Mouse (Mus musculus): Measurements from ENCODE around the gene Prpf39.
A peak's percentile ranks its signal among the peaks of the same experiment; 100 is the strongest.

Gene Prpf39

DNA sequence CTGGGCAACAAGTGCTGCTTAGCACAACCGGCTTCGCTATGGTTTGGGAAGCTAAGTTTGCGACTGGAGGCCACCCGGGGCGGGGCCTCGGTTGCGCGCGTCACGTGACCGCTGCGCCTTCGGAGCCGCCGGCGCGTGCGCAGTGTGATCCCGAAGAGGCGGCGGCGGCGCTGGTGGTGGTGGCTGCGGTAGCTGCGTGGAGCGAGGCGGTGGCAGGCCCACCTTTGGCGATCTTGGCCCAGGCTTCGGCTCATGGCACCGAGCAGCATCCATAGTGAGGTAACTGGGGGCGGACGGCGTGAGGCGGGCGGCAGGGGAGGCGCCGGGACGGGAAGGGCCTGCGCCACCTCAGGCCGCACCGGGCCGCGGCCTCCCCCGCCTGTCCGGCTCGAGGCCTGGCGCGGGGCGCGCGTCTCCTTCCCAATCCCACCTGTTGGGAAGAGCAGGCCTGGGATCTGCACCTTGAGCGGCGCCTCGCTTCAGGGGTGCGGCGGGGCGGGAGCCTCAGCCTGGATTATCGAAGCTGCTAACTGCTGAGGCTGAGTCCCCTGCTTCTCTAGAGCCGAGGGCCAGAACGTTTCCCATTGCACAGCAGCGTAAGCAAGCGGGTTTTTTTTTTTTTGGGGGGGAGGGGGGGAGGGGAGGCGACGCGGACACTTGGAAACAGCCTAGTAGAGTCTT lies at the start of gene Prpf39:
Gene Prpf39, plus strand, starts transcription at position 144 of the 681 bp plus-strand sequence.
- peak; percentile 91 for DNase-seq (ENCODE audit: low spot score)

DNA sequence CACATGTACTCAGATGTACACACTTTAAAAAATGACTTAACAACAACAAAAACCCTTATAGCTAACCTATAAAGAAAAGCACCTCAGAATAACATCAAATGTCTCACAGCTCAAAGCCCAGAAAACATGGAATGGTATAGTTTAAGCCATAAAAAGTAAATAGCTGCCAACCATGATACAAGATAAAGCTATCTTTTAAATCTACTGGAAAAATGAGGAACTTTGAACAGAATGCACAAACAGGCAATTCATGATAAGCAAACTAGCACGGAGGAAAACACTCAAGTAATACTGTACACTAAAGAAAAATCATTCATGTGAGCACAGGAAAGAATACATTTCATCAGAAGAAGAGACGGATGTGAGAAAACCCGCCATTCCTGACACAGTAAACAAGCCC lies 28.4 kb upstream of the Prpf39 start:
- DNase-seq (ENCODE audit: low spot score): no peak

DNA sequence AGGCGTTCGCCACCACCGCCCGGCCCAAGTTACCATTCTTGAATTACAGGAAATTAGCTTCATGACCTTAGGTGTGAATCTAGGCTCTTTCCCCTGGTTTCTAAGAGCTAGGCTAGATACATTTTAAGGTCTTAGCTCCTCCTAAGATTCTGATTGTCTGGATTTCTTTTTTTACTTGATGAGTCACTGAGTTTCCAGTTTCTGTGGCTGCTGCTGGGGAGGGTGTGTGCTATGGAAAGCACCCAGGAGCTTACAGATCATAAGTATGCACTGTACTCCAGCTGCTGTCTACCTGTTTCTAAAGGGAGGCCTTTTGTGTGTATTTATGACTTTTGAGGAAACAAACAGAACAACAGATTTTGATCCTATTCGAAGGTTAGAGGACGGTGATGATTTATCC lies 13.3 kb upstream of the Prpf39 start:
- DNase-seq (ENCODE audit: low spot score): no peak

DNA sequence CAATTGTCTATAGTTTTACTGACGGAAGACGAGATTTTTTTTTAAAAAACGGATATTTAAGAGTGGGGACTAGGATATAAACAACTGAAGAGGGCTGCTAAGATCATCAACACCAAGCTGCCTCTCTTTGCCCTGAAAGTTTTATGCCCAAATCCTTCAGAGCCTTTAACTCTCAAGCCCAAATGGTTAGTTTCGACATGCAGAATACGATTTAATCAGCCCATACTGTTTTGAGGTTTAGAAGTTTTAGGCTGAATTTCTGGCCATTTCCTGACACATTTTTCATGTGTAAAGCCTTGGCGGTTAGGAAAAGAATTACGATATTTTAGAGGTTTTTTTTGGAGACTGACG lies 319 bp upstream of the Prpf39 start:
- no peak for DNase-seq (ENCODE audit: low spot score)

DNA sequence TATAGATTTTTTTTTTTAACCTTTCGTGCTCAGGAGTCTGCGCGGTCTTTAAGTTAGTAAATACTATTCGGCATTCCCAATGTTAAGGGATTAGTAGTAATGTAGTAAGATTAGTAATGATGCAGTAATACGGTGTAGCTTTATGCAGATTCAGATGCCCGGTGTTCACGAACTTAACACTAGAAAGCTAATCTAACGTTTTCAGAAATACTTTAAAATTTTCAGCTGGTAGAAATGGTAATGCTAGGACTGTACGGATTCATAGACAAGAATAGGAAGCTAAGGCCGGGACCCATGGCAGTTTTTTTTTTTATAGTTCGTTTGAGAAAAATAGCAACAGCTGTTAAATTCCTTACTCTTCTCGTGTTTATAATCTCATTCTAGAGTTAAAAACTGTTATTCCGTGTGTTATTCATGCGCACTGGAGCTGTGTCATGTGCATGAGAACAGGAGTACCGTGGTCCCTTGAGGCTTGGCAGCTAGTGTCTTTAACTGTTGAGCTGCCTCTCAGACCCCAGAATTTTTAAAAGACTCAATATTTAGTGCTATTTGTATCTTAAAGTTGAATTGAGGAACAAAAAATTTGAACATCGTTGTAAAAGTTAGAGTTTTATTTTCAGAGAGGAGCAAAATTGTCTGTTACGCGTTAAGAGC lies 886 bp downstream of the Prpf39 start:
- peak; percentile 36 for DNase-seq (ENCODE audit: low spot score)

DNA sequence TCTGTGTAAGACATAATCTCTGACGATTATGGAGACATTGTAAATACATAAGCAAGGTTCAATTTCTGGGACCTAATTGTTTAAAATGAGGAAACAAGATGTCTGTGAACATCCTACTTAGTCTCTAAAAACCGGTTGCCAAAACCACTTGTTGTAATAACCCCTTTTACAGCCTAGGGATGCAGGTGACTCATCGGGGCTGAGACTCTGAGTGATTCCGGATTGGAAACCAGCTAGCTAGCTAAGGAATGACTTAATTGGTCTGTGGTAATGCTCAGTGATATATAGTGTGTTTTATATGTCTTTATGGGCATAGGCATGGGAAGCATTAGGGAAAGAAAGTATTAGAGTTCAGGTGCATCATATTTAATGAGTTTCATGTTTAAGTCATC lies 1.4 kb downstream of the Prpf39 start:
- DNase-seq (ENCODE audit: low spot score): peak; percentile 24

DNA sequence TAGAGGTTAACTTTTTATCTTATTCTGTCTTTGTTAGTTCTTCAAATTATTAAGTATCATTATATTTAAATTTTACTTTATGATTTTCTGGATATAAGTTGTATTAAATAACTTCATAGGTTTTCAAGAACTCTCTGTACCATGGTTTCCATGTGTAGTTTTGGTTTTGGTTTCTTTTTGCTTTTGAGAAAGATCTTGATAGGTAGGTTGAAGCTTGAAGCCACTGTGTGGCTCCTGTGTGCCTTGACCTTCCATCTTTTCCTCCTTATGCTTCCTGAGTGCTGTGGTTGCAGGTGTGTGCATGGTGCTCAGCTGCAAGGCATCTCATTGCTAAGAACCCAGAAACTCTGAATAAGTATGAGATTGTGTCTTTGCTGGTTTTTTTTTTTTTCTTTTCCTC lies 12.7 kb downstream of the Prpf39 start:
- DNase-seq (ENCODE audit: low spot score): no peak

DNA sequence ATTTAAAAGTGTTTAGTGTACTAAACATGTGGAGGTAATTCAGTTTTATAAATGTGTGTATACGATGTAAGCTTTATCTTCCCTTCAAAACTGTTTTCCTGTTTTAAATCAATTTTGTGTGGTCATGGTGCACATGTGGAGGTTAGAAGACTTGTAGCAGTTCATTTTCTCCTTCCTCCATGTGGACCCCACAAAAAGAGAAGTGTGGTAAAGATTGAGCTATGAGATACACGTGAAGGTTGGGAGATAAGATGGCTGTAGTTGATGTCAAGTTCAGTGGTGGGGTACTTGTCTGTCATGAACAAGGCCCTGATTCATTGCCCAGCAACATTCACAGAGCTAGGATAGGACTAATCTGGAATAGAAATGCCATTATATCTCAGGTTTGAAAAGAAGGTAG lies 22.1 kb downstream of the Prpf39 start:
- DNase-seq (ENCODE audit: low spot score): no peak

DNA sequence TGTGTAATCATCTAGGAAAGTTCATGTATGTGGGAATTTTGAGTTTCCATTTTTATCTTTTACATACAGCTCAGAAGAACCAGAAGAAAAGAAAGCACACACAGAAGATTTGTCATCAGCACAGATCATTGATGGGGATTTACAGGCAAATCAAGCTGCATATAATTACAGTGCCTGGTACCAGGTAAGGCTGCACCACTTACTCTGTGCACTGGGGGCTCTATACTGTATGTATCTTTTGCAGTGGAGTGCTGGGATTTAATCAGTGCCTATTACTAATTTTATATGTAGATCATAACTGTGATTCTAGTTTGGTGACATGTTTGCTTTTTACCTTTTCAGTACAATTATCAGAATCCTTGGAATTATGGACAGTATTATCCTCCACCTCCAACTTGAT lies 24.9 kb downstream of the Prpf39 start:
- no peak for DNase-seq (ENCODE audit: low spot score)

DNA sequence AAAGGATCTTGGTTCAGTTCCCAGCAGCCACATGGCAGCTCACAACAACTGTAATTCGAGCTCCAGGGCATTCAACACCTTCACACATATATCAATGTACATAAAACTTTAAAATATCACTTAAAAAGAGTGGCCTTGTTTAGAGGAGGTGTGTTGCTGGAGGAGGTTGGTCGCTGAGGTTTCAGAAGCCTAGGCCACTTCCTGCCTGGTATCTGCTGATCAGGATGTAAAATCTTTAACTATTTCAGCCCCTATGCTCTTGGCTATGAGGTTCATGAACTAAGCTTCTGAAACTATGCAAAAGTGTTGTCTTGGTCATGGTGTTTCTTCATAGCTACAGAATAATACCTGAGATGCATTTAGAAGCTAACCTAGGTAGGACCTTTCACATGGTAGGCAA lies 29.1 kb downstream of the Prpf39 start:
- no peak for DNase-seq (ENCODE audit: low spot score)

DNA sequence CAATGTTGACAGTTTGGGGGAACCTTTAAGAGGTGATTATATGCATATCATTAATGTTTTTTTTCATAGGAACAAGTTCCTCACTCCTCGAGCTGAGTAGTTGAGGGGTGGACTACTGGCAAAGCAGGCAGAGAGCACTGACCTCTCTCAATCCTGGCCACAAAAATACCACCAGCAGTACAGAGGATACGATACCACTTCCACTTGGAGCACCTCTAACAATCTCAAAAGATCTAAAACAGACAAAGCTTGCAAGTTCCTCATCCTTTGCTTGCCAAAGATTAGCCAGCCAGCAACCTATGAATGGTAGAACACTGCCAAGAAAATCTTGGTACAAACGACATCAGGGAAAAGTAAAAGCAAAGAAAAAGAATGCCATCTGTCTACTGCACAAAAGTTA lies 30.1 kb downstream of the Prpf39 start:
- no peak for DNase-seq (ENCODE audit: low spot score)

DNA sequence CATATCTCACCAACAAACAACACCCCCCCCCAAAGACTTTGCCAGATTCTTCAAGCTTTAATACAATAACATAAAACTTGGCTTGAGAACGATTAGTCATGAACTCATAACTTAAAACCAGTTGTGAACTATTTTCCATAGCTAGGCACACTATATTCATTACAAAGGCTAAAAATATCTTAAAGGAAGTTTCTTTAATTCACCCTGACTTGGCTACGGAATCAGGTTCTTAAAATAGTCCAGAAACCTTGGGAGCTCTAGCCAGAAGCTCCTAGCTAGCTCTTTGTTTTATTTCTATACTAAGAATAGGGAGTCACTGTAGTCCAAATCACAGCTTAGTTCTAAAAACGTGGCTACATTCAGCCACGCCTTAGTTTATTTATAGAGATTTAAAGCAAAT lies 32.3 kb downstream of the Prpf39 start:
- DNase-seq (ENCODE audit: low spot score): peak; percentile 25

DNA sequence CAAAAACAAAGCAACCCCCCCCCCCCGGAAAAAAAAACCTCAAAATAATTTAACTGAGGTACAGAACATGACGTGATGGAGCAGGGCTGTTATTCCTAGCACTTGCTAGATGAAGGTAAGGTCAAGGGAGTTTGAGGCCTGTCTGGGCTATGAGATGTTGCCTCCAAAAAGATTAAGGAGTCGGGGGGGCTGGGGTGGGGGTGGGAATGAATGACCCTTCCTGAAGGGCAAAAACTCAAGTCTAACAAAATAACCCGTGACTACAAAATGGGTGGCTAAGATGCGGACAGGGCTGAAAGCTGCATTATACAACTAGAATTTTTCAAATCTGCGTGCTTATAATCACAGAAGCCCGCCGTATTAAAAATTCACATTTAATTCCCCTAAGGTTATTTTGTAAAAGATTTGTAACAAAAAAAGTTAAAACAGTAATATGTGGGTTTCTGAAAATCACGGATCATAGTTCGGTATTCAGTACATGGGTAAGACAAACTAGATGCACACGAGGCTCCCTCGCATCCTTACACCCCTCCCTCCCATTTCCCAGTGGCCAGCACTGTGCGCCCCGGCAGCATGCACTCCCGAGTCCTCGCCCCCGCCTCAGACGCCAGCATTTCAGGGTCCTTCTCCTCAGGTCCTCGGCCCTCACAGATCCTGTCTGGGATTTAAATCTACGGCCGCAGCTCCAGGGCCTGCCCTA lies 36.9 kb downstream of the Prpf39 start:
- DNase-seq (ENCODE audit: low spot score): no peak

DNA sequence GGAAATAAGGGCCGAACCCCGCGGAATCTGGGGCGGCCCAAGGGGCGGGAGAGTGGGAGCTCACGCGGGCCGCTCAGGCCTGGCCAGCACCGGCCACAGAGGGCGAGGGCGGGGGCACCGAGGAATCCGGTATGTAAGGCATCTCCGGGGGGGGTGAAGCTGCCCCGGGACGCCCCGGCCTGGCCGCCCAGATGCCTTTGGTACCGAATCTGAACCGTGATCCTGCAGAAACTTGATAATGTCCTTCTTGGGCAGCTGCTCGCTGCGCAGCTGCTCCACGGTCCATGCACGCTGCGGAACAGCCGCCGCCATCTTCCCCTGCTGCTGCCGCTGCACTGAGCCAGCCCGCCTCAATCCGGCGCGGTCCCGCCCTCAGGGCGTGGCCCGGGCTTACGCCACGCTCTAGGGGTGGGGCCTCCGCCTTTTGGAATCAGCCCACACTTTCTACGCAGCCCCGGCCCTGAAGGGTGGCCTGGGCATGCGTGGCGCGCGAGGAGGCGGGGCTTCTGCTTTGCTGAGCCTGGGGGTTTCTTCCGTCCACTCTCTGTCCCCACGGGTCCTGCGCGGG lies 37.6 kb downstream of the Prpf39 start, which contains the start of gene Fkbp3:
Gene Fkbp3, minus strand, starts transcription at position 397 of the 568 bp plus-strand sequence.
- DNase-seq (ENCODE audit: low spot score): peak; percentile 96

DNA sequence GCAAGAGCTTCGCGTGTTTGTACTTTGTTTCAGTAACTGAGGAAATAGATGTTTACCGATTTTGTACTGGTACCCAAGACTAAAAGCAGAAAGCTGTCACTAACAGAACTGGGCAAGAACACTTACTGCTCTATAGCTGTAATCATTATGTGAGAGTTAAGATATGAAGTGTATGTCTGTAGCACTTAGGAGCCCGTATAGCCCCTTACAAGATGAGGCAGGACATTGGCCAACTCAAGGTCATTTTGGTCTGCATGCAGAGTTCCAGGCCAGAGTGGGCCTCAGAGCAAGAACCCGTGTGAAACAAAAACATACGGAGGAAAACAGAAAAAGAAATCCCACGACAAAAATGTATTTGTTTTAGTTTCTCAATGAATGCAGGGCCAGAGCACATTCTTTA lies 38.5 kb downstream of the Prpf39 start:
- peak; percentile 50 for DNase-seq (ENCODE audit: low spot score)

DNA sequence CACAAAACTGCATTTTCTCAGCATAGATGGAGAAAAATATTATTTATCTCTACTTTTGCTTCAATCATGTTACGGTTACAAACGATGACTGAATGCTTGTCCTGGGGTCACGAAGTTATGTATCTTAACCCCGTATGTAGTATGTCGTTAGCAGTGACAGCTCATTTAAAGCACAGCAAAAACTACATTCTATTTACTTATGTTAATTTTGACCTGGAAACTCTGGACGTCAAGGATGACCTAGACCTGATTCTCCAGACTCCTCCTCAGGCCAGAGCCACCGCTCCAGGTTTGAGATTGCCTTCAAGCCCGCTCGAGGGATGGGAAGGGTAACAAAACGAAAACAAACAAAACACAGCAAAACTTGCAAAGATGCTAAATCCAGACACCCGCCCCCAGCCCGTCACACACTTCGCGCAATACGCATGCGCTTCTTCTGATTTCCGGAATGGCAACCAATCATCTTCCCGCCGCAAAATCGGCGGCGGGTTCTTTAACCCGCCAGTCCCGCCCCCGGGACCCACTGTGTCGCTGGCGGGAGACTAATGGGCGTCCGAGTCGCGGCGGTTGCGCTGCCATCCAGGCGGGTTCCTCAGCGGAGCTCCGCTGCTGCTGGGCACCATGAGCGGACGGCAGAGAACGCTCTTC lies 39.1 kb downstream of the Prpf39 start, which contains the start of gene Fancm:
Gene Fancm, plus strand, starts transcription at position 519 of the 648 bp plus-strand sequence.
- peak; percentile 95 for DNase-seq (ENCODE audit: low spot score)

DNA sequence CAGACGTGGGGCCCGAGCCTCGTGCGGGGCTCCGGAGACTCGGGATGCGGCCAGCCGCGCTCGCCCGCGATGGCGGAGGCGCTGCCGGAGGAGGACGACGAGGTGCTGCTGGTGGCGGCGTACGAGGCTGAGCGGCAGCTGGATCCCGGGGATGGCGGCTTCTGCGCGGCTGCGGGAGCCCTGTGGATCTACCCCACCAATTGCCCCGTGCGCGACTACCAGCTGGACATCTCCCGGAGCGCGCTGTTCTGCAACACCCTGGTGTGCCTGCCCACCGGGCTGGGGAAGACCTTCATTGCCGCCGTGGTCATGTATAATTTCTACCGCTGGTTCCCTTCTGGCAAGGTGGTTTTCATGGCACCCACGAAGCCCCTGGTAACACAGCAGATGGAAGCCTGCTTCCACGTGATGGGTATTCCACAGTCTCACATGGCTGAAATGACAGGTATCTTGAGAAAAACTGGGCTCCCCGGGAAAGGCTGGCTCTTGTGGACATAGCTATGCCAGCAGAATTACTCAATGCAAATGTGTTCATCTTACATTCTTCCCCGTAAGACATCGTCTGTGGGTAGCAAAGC lies 39.7 kb downstream of the Prpf39 start:
- peak; percentile 20 for DNase-seq (ENCODE audit: low spot score)

DNA sequence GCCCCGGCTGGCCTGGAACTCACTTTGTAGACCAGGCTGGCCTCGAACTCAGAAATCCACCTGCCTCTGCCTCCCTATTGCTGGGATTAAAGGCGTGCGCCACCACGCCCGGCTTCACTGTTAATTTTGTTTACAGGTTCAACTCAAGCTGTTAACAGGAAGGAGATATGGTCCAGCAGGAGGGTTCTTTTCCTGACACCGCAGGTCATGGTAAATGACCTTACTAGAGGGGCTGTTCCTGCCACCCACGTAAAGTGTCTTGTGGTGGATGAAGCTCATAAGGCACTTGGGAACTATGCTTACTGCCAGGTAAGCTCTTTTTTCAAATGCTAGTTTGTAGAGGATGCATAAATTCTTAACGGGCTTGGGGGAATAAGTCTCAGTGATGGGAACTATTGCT lies 40.8 kb downstream of the Prpf39 start:
- no peak for DNase-seq (ENCODE audit: low spot score)

DNA sequence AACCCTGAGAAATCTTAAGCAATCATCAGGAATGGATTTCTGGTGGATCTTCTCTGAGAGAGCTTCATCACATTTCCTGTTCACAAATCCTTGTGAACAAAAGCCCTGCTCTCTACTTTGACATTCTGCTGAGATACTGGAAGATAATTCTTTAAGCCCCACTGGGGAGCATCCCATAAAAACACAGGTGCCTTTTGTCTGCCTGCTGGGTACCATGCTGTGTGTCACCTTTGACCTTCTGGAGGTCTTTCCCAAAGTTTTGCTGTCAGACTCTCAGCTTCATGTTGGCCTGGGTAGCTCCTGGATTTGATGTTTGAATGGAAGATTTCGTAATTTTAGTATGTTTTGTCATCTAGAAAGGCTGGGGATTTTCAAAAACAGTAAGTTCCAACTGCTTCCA lies 72.6 kb downstream of the Prpf39 start:
- DNase-seq (ENCODE audit: low spot score): peak; percentile 10

DNA sequence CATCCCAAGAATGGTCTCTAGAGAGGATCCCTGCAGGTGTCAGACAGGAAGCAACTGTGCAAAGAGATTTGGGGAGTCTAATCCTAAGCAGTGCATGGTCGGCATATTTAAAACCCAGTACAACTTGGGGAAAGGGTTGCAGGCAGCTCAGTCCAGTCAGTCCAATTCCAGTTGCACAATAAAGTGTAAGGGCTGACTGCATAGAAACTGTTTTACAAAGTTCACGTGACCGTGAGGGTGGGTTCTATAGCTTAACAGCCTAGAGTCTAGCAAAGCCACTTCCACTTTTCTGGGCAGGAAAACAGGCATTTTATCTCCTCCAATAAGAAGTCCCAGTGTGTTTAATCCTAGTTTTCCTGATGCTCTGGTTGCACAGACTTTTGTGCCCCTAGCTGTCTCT lies 75.4 kb downstream of the Prpf39 start:
- DNase-seq (ENCODE audit: low spot score): no peak

DNA sequence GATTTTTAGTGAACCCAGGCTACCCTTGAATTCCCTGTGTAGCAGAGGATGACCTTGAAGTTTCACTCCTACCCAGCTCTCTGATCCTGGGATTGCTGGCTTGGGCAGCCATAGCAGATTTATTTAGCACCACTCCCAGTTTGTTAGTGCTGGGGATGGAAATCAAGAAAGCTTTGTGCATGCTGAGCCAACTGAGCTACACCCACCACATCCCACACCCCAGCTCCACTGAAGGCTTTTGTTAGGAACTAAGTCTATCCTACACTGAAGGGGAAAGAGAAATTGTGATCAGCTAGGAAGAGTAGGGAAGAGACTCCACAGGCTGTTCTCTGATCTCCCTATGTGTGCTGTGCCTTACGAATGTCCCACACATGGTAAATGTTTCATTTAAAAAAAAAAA lies 76.7 kb downstream of the Prpf39 start:
- DNase-seq (ENCODE audit: low spot score): no peak
